Mouse (Mus musculus) c-Kit-positive CD71-positive TER-119-negative erythroid progenitor cells, embryonic 14.5 days (primary cell): ENCODE results near the gene Efcab11.

Experiments
- DNase-seq: peaks from one replicate; pipeline ENCODE4 v3.0.0-alpha.2; 2013; ENCODE audit warnings: low read depth

Gene Efcab11

DNA sequence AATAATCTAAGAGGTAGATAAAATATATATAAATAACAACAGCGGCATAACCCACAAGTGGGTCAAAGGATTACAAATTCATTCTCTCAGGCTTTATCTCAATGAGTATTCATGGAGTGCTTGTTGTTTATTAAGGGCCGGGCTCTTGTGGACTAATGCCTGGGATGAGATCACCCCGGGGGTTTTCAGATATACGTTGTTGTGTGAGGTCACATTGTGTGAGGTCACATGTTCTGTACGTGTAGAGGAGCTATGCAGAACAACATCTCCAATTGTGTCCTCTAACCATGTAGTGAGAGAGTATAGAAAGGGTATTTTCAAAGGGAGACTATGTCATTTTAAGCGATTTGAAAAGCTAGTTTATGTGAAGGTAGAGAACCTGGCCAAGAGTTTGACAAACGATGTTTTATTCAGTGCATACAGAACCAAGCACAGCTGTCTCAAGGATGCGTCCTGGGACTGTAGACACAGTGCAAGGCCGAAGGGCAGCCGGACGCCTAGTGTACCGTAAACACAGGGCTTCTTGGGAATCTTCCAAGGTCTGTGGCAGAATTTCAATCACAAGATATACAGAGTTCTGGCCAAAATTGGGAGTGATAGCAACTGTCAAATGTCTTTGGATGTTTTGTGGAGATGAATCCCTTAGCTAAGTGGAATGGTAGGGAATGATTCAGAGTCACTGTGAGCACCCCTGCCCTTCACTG lies 212.9 kb downstream of the Efcab11 start:
- no peak for DNase-seq

DNA sequence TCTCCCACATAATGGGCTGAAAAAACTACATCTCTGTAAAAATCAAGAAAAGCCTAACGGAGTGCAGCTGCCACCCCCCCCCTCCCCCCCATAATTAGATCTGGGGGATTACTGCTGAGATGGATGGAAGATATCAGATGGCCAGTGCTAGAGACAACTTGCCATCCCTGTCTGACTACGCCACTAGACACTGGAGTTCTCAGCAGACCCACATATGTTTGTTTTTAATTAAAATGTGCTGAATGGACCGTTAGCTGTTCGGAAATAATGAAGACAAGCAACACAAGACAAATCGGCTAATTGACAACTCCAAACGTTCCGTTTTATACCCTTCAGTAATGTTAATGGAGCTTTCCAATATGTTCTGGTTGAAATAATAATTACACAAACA lies 213.5 kb downstream of the Efcab11 start:
- no peak for DNase-seq

DNA sequence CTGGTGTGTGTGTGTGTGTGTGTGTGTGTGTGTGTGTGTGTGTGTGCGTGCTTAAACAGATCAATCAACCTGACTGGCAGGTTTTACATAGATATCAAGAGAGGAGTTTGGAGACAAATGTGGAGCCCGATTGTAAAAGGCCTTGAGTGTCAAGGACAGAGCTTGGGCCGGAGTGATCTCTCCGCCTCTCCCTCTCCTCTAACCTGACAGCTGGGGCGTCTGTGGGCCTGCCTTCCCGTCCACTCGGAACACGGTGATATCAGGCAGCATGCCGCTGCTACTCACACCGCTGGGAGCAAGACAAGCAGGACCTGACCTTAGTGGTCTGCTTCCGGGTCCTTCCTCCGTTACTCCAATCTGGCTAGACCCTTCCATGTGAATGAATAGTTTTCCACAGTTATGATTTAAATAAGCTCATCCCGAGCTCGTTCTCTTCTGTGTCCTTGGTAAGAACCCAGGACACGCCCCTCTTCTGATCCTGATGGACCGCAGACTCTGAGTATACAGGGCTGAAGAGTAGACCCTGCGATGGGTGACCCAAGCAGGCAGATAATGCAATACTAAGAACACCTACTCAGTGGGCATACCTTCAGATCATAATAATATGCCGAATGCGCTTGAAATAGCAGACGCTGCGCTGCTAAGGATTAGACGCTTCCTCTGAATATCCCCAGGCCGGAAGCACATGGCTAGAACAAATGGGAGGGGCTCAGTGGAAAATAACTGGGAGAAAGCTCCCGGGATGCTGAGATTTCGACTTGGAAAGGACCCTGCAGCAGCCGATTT lies 214.1 kb downstream of the Efcab11 start:
- no peak for DNase-seq

DNA sequence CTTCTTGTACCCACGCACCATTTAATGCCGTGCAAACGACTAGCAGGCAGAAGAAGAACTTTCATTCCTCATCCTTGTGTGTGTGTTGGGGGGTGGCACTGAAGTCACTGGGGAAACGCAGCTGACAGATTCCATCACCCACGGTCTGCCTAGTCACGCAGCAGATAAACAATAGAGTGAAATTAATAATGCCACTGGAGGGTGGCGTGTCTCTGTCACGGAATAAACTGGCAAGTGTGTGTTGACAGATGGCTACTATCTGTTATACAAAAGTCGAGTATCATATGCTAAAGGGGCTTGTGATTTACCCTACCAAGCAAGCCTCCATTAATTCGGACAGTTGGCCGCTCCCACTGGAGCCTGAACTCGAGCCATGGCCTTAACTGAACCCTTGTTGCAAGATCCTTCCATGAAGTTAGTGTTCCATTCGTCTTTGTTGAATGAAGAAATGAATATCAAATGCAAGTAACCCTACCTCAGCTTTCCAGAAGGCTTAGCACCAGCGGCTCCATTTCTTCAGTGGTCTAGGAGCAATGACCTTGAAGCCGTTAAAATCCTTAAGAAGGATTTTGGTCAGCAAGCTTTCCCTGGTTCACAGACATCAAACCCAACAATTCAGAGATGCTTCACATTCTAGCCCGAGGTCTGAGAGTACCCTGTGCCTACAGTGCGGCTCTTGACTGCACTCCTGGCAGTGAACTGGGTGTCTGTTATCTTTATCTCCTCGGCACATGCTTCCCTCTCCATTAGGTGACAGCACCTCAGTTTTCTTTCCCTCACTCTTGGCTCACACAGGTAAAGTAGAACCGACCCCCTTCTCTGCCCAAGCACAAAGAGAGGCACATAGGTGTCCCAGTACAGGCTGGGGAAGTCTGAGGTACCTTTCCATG lies 229.0 kb downstream of the Efcab11 start:
- DNase-seq, result no peak

DNA sequence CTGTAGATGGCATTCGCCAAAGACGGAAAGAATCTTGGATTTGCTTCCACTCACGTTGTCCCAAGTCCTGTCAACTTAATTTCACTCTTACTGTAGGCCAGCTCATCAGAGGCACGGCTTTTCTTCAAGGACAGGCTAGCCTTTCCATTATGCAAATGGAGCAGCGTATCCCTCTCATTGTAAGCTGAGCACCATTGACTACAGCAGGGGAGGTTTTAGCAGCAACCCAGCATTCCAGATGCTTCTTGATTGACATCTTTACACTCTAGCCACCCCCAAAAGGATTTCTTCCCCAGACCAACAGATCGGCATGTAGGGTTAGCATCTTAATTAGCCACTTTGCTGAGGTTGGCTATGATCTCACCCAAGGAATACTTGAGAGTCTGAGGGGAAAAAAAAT lies 231.8 kb downstream of the Efcab11 start:
- no peak for DNase-seq

DNA sequence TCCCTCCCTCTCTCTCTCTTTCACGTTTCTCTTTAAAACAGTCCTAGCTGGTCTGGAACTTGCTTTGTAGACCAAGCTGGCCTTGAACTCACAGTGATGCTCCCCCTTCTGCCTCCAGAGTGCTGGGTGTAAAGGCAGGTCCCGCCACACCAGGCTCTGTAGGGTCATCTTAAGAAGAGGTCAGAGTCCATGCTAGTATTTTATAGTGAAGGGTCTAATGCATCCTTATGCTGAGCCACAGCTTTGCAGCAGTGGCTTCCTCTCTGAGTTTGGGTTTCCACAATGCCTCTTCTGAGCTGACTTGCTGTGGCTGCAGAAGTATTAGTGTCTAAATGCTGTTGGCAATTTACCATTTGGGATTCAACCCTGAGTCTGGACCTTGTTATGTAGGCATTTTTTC lies 234.5 kb downstream of the Efcab11 start:
- no peak for DNase-seq

DNA sequence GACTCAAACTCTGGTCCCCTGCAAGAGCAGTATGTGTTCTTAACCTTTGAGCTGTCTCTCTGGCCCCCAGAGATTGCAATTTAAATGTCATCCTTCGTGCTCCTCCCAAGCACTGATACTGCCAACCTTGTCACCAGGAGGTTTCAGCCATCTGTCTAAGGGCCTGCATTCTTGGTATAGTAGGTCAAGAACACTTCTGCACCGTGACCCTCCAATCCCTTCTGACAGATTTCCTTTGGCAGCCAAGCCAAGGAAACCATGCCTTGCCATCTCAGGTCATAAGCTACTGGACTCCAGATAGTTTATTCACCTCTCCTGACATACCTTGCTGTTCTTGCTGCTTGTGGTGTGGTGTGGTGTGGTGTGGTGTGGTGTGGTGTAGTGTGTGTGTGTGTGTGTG lies 235.5 kb downstream of the Efcab11 start:
- no peak for DNase-seq

DNA sequence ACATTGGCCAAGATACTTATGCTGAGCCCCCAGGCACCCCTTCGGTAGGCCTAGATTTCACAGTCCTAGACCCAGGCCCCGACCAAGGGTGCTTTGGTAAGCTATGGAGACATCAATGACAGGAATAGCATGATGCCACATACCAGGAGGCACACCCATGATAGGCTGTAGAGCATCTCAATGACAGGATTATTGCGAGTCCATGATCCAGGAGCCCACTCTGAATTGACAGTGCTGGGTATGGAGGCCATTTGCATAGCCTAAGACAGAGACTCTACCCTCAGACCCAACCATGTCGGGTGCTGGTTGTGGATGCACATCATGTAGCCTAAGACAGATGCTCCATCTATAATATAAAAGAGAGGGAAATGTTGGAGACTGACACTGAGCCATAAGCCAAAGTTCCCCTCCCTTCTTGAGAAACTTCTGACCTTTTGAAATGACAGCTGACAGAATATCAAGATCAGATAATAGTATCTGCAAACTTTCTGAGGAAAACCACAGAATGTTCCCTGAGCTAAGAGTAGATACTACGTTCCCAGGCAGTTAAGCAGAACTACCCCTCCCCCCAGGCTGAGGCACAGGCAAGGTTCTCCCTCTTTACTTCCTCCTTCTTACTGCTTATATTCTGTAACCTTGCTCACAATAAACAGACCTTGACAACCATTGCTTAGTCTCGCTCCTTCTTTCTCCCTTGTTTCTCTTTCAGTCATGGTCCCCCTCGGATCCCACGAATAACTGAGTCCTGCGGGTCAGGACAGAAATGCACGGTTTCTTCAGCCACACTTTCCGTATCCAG lies 237.5 kb downstream of the Efcab11 start:
- no peak for DNase-seq

DNA sequence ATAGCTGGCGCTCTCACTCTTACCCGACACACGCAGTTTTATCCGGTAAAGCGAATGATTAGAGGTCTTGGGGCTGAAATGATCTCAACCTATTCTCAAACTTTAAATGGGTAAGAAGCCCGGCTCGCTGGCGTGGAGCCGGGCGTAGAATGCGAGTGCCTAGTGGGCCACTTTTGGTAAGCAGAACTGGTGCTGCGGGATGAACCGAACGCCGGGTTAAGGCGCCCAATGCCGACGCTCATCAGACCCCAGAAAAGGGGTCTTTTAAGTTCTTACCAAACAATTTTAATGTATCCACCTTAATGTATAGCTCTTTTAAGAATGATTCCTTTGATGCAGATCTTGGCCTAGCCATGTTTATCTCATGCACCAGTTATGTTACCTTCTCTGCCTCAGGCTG lies 238.8 kb downstream of the Efcab11 start:
- DNase-seq, result no peak

DNA sequence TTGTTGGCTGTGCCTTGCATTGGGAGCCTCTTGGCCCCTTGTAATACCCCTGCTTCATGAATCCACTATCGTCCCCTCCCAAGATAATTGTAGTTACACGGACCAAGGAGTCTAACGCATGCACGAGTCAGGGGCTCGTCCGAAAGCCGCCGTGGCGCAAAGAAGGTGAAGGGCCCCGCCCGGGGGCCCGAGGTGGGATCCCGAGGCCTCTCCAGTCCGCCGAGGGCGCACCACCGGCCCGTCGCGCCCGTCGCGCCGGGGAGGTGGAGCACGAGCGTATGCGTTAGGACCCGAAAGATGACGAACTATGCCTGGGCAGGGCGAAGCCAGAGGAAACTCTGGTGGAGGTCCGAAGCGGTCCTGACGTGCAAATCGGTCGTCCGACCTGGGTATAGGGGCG lies 239.3 kb downstream of the Efcab11 start:
- no peak for DNase-seq
